Mouse (Mus musculus) lung, postnatal 14 days (tissue): ENCODE results near the gene Enox1.

Source experiments
- DNase-seq: peaks from one replicate; pipeline ENCODE4 v3.0.0; 2021

Gene Enox1

DNA sequence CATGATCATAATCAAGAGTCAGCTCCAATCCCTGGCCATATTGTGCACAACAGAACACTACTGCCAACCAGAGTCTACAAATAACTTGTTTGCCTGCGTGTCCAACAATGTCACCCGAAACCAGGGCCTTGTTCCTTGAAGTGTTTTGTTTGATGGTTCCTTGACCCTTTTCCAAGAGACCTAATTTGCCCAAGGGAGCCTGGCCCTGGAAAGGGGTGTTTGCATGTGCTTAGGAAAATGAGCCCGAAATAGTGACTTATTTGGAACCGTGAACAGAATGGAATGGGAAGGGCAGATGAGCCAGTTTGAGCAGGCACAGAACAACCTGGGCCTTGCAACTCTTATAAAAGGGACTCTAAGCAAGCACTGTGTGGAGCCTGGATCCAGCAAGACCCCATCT is 316.9 kb downstream of the Enox1 start:
- no peak for DNase-seq

DNA sequence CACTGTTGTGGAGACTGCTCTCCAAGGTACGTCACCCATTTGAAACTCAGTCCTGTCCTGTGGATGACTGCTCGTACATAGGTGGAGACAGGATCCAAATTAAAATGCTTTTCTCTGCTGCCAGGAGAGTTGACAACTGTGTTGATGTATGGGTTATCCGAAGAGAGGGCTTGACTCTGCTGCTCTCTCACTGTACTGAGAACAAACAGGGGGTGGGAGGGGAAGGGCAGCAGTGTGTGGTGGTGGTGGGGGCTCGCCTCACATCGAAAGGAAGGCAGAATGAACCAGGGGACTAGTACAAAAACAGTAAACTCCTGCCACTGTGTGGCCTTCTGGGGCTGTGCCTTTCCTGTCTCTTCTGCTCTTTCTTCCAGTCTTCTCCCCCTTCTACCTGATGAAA is 317.5 kb downstream of the Enox1 start:
- DNase-seq: no peak

- DNase-seq: no peak
These were observed 318.7 kb downstream of the Enox1 start for GRCm38 (mm10) chr14:77475134-77475820.

DNA sequence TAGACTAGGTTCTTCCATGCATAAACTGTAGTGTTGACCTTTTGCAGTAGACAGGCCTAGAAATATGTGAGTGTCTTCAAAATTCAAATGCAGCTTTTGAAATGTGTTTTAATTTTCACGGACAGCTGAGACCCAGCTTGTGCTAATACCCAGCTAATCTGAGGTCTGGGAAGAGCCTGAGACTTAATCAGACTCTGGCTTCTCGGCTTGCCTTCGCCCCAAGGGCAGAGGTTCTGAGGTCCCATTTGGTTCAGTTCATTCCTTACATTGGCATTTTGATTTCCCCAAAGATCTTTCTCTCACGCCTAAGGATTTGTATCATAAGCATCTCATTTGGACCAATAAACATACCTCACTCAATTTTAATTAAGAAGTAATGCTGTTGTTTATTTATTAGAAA is 321.1 kb downstream of the Enox1 start:
- no peak for DNase-seq

- no peak for DNase-seq
These were observed 321.6 kb downstream of the Enox1 start for GRCm38 (mm10) chr14:77478210-77478609.

GRCm38 (mm10) chr14:77478692-77479091 is 322.1 kb downstream of the Enox1 start:
- DNase-seq: no peak

DNA sequence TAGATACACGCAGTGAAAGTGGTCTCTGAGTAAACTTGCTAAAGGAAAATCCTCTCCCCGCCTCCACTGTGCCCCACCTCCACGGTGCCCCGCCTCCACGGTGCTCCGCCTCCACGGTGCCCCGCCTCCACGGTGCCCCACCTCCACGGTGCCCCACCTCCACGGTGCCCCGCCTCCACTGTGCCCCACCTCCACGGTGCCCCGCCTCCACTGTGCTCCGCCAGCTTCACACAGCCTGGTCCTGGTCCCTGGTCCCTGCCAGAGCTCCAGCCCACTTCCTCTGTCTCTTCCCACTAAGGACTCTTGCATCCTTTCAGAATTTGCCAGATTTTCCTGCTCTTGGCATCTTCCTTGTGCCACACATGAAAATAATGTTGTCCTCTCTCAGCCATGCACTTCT is 326.5 kb downstream of the Enox1 start:
- DNase-seq: no peak

DNA sequence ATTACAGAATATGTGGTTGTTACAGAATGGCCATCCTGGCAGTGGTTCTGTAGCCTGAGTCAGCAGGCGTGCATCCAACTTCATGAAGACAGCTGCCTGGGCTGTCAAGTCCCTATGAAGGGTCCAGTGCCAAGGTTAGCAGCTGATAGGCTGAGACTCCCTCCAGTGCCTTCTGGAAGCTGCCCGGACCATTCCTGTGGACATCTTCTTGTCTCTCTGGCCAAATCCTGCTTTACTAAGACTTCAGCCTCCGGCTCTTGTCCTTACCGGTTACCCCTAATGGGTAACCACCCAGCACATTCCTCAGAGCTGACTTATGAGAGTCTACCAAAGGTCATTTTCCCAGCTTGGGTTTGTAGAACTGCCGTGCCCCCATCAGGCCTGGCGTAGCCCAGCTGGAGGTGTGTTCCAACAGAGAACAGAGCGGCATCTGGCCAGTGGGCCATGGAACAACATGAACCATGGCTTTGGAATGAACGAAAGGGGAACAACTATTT is 328.4 kb downstream of the Enox1 start:
- peak; percentile 65 for DNase-seq

GRCm38 (mm10) chr14:77490699-77491098 is 334.1 kb downstream of the Enox1 start:
- DNase-seq: no peak

DNA sequence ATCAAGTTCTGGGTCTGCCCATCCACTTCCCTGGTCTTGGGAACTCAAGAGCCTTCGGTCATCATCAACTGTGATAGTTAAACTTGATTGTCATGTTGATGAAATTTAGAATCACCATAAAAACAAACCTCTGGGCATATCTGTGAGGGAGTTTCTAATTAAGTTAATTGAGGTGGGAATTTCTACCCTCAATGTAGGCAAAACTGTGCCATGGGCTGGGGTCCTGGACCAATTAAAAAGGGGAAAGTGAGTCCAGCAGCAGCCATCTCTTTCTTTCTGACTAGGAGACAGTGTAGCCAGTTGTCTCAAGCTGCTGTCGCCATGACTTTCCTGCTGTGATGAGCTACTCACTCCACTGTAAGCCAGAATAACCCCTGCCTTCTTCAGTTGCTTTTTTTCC is 335.2 kb downstream of the Enox1 start:
- DNase-seq: no peak

DNA sequence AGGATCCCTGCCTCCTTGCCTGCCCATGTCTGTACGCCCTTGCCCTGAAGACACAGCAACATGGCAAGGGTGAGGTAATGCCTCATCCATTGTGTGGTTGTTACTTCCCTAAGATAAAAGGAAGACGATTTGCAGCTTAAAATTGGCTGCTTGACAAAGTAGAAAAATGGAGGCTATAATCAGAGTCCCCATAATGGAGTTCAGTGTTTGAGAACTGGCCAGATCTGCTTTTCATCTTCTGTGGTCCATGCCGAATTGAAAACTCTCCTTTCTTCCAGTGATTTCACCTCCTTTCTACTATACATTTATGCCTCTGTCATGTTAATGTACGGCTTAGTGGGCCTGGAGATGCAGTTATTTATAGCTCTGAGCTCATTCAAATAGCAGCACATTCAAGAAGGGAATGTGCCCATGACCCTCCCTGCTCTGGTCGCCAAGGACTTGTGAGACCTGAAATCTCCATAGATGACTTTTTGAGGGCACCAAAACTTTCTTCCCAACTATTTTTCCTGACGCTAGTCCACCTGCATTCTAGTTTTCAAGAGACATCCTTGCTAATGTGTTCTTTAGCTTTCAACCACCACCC is 343.5 kb downstream of the Enox1 start:
- DNase-seq: no peak

DNA sequence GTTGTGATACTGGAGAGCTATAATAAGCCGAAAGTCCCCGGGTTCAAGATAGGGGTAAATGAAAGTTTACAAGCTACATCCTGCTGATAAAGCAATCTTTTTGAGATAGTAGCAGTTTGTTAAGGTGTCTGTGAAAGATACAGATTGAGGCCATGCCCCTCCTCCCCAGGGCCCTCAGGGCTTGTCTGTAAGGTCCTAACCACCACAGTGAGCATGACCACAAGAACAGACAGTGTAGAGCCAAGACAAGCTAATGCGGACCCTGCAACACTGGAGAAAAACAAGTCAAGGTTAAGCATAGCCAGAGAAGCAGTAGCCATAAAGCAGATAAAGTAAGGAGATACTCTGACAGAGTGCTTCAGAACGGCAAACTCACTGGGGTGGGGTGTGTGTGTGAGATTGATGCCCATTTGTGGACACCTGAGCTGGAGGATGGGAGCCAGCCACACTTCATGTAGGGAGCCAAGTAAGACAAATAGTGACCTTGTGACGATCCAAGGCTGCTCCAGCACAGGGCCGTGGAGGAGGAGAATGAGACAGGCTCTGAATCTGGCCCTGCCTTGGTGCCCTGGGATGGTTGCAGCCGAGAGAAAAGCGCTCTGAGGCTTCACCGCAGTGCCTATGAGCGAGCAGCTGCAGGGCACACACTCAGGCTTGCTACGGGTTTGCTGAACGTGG is 348.0 kb downstream of the Enox1 start:
- no peak for DNase-seq

- no peak for DNase-seq
These were observed 349.8 kb downstream of the Enox1 start for GRCm38 (mm10) chr14:77506341-77506740.

GRCm38 (mm10) chr14:77508036-77508435 is 351.5 kb downstream of the Enox1 start:
- DNase-seq: no peak

DNA sequence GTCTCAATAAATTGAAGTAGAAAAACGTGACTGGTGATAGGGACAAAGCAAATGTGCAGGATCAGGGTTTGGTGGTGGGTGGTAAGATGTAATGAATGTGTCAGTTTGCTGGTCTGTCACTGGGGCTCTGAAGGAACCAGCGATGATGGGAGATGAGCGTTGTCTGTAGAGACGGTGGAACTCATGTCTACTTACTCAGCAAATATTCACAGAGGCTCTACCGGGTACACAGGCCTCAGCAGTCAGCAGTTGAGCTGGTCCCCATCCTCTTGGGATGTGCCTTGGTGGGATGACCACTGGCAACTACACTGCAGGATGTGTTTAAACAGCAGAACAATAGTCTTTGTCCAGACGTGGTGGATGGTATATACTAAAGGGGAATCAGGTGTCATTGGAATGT is 352.5 kb downstream of the Enox1 start:
- no peak for DNase-seq

- no peak for DNase-seq
These were observed 353.4 kb downstream of the Enox1 start for GRCm38 (mm10) chr14:77509924-77510323.

DNA sequence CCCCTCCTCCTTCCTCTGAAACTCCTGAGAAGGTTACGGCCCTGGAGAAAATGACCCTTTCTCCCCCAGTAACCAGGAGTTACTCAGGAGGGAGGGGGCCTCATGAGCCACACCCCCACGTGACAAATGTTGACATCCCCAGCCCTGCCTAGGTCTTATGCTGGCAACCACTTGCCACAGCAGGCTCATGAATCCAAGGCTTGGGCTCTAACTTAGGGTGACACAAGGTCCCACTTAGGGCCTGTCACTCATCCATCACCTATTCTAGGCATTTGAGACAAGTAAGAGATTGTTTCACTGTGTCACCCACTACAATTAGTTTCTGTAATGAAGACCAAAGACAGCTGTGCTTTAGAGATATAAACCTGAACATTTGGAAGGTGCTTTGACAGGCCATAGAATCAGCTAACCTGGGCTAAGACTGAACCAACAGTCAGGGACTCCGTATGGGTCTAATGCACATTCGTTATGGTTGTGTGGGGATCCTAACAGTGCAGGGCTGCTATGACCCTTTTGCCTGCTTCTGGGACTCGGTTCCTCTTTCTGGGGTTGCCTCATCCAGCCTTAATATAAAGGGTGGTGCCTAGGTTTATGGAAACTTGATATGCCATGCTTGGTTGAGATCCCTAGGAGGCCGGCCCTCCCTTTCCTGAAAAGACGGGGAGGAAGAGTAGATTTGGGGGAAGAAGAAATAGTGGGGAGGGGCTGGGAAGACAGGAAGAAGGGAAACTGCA is 354.7 kb downstream of the Enox1 start:
- DNase-seq: no peak

- no peak for DNase-seq
These were observed 361.5 kb downstream of the Enox1 start for GRCm38 (mm10) chr14:77518017-77518416.

DNA sequence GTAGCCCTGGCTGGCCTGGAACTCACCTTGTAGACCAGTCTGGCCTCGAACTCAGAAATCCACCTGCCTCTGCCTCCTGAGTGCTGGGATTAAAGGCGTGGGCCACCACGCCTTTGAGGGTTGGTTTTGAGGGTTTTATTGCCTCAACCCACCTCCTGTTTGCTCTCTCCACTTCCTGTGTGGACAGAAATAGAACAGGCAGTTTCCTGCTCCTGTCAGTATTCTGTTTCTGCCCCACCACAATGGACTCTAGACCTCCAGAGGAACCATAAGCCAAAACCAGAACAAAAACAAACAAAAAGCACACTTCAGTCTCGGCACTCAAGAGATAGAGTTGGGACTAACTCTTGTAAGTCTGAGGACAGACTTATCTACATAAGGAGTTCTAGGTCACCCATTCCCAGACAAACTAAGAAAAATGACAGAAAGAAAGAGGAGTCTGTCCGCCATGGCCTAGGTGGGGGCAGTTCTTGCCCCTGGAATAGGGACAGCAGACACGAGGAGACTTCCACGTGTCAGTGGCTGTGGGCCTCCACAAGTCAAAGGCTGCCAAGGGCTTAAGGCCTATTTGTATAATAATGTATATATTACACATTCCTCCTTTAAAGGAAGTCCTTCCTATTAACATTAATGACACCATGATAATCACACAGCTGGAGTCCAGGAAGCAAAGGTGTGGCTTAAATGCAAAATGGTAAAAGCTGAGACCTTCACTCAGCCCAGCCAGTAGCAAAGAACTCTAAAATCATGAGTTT is 362.6 kb downstream of the Enox1 start:
- DNase-seq: no peak

- DNase-seq: no peak
These were observed 363.1 kb downstream of the Enox1 start for GRCm38 (mm10) chr14:77519701-77520100.

GRCm38 (mm10) chr14:77524303-77524702 is 367.7 kb downstream of the Enox1 start:
- peak; percentile 9 for DNase-seq

GRCm38 (mm10) chr14:77526262-77526661 is 369.7 kb downstream of the Enox1 start:
- no peak for DNase-seq

DNA sequence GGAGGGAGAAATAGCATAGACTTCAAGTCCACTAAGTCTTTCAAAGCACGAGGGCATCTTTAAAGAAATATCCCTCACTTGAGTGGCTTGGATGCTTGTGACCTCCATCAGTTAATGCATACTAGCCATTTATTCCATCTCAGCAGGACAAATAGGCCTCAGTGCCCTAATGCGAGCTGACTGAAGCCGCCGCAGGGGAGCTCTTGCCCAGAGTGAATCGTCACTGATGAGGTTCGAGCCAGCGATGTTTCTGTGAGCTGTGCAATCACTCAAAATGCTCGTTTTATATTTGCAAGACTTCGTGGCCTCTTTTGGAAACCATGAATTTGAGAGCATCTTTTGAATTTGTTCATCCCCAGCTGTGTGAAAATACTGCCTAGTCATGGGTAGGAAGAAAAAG is 372.6 kb downstream of the Enox1 start:
- no peak for DNase-seq
